Mouse (Mus musculus) ES-Bruce4 (cell line): ENCODE results near the gene Adgrg5.

Source experiments
- CTCF ChIP-seq: IDR thresholded peaks from one replicate; pipeline ENCODE4 v1.8.1; 2011; ENCODE audit warnings: low read depth, low read length
- EP300 ChIP-seq: IDR thresholded peaks from 2 replicates; pipeline ENCODE4 v1.6.1; 2011; ENCODE audit warnings: low read depth, low read length; ENCODE audit not compliant: insufficient read depth
- POLR2A ChIP-seq: IDR thresholded peaks from one replicate; pipeline ENCODE4 v1.8.1; 2011; ENCODE audit warnings: low read length; ENCODE audit not compliant: insufficient read depth

DNA sequence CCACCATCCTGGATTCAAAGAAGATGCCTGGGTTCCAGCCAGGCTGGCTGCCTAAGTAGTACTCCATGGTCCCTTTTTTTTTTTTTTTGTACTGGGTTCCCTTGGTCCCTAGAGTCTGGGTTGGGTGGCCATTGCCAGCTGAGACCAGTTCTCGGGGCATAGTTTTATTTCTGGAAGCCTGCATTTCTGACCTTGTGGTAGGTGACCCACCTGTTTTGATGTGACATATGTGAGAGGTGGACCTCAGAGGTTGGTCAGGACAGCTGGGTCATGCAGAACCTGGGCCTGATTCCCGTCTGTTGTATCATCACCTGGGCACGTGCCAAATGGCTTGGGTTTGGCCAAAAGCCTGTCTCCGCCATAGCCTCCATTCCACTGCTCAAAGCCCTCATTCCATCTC, 66.2 kb downstream of the Adgrg5 start:
- no peak for TF ChIP-seq CTCF
- no peak for TF ChIP-seq EP300
- no peak for TF ChIP-seq POLR2A
